Mouse (Mus musculus): ENCODE results near the gene Nms.

The Nms gene

GRCm38 (mm10) chr1:38938849-38939248 lies at the start of gene Nms:
Nms (plus strand) TSS chr1:38939149.
- DNase-seq, result no peak

GRCm38 (mm10) chr1:38891444-38891843 lies 47.5 kb upstream of the Nms start:
- DNase-seq, result no peak

DNA sequence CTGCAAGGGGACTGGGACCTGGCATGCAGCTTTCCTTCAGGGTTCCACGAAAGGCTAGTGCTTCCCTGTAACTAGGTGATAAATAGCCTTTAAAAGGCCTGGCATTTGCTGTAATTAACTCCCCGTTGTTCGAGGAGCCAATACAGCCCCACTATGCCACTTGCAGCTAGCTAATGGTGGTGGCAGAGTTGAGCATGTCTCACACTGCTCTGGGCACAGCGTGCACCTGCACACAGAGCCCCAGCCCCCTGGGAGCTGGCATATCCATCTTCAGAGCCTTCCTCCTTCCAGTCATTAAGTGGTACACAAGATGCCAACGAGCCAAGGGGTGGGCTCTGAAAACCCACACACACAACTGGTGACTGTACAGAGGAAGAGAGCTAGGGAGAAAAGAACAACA lies 45.9 kb upstream of the Nms start:
- DNase-seq, result no peak

- peak; percentile 9 for DNase-seq
These were observed 41.3 kb upstream of the Nms start, which contains the start of gene Chst10 for GRCm38 (mm10) chr1:38897431-38898248. Chst10 (minus strand) TSS chr1:38898161.

GRCm38 (mm10) chr1:38902571-38902970 lies 36.4 kb upstream of the Nms start:
- DNase-seq, result no peak

GRCm38 (mm10) chr1:38903985-38904384 lies 35.0 kb upstream of the Nms start:
- no peak for DNase-seq

DNA sequence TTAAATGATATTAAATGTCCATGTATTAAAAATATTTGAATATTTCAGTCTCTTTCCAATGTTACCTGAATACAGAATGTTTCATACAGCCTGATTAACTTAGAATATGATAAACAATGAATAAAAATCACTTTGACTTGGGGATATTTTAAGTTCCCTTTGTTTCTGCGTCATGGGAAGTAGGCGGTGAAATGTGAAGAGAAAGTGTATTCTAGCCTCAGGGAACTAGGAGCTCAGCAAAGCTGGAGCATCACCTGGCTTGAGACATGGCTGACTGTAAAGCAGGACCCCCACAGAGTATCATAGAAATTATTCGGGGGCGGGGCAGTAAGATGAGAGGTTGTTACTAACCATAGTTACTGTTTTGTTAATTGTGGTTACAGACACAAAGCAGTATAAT lies 10.0 kb upstream of the Nms start:
- DNase-seq, result no peak

GRCm38 (mm10) chr1:38929468-38929867 lies 9.5 kb upstream of the Nms start:
- DNase-seq, result no peak

- no peak for DNase-seq
These were observed 8.2 kb upstream of the Nms start for GRCm38 (mm10) chr1:38930767-38931166.

DNA sequence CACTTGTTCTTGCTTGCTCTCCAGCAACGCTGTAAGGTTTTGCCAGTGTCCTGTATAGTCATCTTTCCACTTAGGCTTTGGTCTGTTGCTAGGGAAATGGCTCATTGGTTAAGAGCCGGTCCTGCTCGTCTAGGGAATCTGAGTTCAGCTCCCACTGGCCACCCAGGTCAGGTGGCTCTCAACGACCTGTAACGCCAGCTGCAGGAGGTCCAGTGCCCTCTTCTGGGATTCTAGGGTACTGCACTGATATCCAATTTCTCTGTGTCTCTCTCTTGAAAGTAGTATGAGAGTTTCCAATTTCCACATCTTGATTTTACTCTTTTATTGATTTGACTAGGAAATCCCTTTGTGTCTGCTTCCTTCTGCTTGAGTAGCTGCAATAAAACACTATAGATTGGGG lies 4.3 kb upstream of the Nms start:
- DNase-seq, result no peak

DNA sequence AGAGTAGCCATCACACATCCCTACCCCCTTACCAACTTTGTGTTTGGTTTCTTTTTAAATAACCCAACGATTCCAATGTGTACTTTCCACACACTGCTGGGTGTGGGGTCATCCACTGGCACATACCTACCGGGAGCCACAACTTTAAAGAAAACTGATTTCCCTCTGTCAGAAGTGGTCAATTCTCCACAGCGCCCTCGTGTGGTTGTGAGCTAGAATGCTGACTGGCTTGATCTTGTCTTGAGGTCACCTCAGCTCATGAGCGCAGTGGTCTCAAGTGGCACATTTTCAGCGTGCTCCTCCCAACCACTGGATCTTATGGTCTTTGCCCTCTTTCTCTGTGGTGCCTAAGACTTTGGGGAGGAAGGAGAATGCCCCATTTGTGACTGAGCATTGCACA lies 2.2 kb upstream of the Nms start:
- no peak for DNase-seq

DNA sequence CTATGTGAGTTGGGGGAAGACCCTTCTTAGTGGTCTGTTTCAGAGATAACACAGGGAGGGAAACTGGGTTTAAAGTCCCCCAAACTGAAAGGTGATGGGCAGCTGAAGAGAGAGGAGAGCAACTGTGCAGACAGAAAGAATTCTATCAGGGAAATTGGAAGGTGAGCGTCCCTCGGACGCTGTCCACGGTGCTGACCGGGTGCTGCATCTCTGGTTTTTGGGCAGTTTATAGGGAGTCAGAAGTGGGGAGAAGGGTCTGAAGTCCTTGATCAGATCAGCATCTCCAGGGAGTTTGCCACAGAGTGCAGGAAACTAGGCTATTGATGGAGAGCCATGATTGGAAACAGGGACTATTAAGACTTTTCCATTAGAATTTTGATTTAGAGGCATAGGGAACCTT lies 659 bp downstream of the Nms start:
- no peak for DNase-seq

DNA sequence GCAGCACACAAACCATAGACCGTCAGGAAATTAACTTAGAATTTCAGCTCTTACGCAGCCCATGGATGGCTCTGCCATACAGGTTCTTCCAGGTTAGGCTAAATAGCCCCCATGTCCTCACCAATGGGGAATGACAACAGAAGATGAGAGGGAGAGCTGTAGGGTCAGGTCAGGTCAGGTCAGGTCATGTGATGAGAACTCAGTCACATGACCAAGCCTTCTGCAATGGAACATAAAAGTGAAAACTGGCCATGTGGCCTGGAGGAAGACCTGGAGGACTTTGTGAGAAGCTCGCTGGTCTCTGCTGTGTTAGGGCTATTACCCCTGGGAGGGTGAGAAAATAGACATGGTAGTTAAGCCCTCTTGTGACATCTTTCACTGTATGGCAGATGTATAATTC lies 17.5 kb downstream of the Nms start:
- DNase-seq, result no peak

DNA sequence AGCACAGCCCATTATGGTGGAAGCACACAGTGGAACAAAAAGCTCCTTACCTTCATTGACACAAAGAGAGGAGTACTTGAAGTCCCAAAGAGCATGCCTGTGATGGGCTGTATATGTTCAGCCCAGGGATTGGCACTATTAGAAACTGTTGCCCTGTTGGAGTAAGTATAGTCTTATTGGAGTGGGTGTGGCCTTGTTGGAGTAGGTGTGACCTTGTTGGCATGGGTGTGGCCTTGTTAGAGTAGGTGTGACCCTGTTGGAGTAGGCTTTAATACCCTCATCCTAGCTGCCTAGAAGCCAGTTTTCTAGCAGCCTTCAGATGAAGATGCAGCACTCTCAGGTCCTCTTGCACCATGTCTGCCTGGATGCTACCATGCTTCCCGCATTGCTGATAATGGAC lies 30.2 kb downstream of the Nms start:
- DNase-seq, result no peak

GRCm38 (mm10) chr1:38971712-38972111 lies 32.8 kb downstream of the Nms start:
- DNase-seq, result no peak

- no peak for DNase-seq
These were observed 34.1 kb downstream of the Nms start for GRCm38 (mm10) chr1:38972986-38973592.

- DNase-seq, result no peak
These were observed 41.0 kb downstream of the Nms start for GRCm38 (mm10) chr1:38979953-38980352.

- DNase-seq, result no peak
These were observed 44.9 kb downstream of the Nms start for GRCm38 (mm10) chr1:38983870-38984269.

GRCm38 (mm10) chr1:38985308-38985707 lies 46.4 kb downstream of the Nms start, which contains the start of gene Pdcl3:
Pdcl3 (plus strand) TSS chr1:38985608.
- no peak for DNase-seq

DNA sequence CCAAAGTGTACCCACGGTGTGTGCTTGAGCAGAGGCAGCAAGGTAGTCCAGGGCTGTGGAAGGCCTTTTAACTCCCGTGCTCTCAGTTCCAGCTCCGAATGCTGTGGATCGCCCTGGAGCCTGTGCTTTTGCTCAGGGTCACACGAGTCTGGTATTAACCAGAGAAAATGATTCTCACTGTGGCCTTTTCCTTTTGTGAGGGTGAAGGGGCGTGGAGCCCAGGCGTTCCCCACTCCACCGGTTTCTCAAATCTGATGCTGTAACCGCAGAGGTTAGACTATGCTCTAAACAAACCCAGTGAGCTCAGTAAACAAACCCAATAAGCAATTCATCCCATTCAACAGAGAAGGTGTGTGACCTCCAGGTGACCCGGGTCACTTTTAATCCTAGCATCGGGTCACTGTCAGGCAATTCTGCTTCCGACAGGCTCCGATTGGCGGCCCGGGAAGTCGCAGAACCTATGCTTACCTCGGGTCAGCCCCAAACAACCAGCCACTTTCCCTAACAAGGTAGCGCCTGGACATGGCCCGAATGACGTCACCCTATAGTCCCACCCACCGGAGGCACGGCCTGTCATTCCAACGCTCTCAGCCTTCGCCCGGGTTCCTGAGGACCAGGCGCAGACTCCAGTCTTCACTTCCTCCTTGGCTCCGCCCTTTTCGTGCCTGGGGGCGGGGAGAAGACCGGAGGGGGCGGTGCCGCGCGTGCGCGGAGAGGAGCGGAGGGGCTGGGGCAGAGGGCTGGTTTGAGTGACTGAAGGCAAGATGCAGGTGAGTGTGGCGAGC lies 48.3 kb downstream of the Nms start:
- DNase-seq, result peak; percentile 99

GRCm38 (mm10) chr1:38987865-38988211 lies 48.9 kb downstream of the Nms start:
- DNase-seq, result no peak

DNA sequence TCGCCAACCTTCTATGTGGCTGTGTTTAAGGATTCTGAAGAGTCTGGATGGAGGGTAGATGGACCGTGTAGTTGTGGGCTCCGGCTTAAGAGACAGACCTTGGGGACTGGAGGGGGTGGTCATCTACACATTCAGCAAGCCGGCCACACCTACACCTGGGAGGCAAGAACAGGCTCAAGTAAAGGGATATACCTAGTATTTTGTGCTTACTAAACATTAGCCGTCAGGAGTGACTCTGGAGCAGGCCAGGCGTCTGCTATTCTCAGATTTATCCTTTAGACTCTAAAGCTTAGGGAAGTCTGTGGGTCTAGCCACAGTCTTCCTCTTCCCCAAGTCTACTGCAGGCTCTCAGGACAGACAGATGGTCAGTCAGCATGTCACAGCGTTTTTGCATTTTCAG lies 49.4 kb downstream of the Nms start:
- no peak for DNase-seq

DNA sequence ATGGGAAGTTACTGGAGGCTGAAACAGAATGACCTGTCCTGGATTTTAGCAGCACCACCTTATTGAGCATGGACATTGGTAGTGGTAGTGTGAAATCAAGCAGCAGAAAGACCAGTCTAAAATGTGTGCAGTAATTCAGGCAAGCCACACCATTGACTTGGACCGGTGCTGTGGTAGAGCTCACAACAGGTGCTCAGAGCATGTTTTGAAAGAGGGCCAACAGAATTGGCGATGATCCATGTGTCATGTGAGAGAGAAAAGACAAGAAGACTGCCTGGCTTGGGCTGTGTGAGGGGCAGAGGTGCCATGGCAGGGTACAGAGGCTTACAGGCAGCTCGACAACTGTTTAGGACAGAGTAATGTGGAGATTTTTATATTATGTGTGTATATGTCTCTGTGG lies 53.4 kb downstream of the Nms start:
- DNase-seq, result peak; percentile 52

All from kidney, adult 11 months (tissue).